Mouse (Mus musculus): ENCODE data around the gene Krtap1-3. TPM values are rescaled to one million over a fixed set of nuclear protein-coding genes. Genes with fewer than 3 reads are reported as not detected.

The Krtap1-3 gene
- not detected in 2 replicates for polyA plus RNA-seq (2014; fragmentation: Nextera tagmentation; extraction: Ambion mirVana)

DNA sequence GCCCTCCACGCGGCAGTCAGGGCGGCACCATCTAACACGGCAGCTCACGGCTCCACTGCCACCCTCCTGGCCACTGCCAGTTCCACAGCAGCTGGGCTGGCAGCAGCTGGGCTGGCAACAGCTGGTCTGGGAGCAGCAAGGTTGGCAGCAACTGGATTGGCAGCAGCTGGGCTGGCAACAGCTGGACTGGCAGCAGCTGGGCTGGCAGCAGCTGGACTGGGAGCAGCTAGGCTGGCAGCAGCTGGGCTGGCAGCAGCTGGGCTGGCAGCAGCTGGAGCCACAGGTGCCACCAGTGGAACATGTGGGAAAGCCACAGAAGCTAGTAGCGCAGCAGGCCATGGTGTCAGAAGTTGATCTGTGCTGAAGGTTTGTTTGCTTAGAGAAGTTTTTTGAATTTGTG lies at the start of gene Krtap1-3:
TSS of gene Krtap1-3 (minus strand) at position 359 of the 400 bp plus-strand sequence.
- WGBS: 88% methylated on average over 6 of the region's 6 CpGs
- H3K27ac ChIP-seq (replicated peaks; ENCODE audit: low read depth, low read length): no peak within 1 kb of the TSS

DNA sequence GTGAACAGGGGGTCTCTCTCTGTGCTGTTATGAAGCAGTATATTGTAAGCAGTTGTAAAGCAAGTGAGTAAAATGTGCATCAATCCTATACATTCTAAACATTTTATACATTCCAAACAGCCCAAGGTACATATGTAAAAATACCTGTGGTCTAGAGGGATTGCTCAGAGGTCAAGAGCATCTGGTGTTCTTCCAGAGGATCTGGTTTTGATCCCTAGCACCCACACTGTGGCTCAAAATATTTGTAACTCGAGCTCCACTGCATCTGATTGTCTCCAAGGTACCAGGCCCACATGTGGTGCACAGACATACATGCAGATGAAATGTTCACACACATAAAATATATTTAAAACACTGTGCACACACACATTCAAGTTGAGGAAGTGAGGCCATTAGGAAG lies 49.8 kb upstream of the Krtap1-3 start:
- Histone ChIP-seq H3K4me1 (ENCODE audit: control insufficient read depth, insufficient read depth, low read length) (no peaks in the 10 kb centered on the region), H3K27me3 (ENCODE audit: control insufficient read depth, insufficient read depth, low read length) (no peaks in the 10 kb centered on the region), H3K36me3 (replicated peaks; ENCODE audit: control insufficient read depth, insufficient read depth, low read depth, low read length) (no peaks in the 10 kb centered on the region), H3K4me2 (ENCODE audit: low read depth, low read length) (no peak overlapping the region), H3K9me3 (replicated peaks; ENCODE audit: control insufficient read depth, low read length) (no peaks in the 10 kb centered on the region), H3K27ac (replicated peaks; ENCODE audit: low read depth, low read length) (no peak overlapping the region), H3K9ac (replicated peaks; ENCODE audit: low read length) (no peak overlapping the region), H3K4me3 (ENCODE audit: low read depth, low read length) (no peak overlapping the region)
- peak; percentile 32 for DNase-seq (ENCODE audit: low spot score)
- ATAC-seq (replicated peaks; ENCODE audit: insufficient number of reproducible peaks, low FRiP score, low TSS enrichment, low read depth): no peak
- 20% methylated on average over 1 of the region's 1 CpGs for WGBS

More for the DNA sequence above, at the start of gene Krtap1-3:
- Histone ChIP-seq H3K9me3 (replicated peaks; ENCODE audit: control insufficient read depth, low read length) (no peaks in the 10 kb centered on the region), H3K9ac (replicated peaks; ENCODE audit: low read length) (no peak within 1 kb of the TSS), H3K4me1 (ENCODE audit: control insufficient read depth, insufficient read depth, low read length) (no peaks in the 10 kb centered on the region), H3K36me3 (replicated peaks; ENCODE audit: control insufficient read depth, insufficient read depth, low read depth, low read length) (no peaks in the 10 kb centered on the region), H3K4me2 (ENCODE audit: low read depth, low read length) (no peak within 1 kb of the TSS), H3K4me3 (ENCODE audit: low read depth, low read length) (no peak within 1 kb of the TSS), H3K27me3 (ENCODE audit: control insufficient read depth, insufficient read depth, low read length) (no peaks in the 10 kb centered on the region)
- DNase-seq (ENCODE audit: low spot score) (no peak), ATAC-seq (replicated peaks; ENCODE audit: insufficient number of reproducible peaks, low FRiP score, low TSS enrichment, low read depth) (no peak)

DNA sequence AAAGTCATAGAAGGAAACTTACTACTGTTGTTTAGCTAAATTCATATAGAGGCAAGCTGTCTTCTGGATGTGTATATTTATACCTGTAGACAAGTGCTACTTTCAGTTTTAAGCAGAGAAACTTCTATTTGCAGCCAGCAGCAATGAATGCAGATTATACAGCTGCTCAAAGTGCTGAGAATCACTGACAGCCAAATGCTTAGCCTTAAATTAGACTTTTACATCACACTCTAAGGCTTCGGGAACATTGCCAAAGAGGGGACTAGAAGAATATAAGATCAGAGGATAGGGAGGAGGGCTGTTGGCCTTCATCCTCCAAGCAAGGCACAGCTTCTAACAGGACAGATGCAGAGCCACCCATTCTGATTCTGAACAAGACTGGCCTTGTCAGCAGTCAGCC lies 45.9 kb upstream of the Krtap1-3 start:
- Histone ChIP-seq H3K4me2 (ENCODE audit: low read depth, low read length) (no peak overlapping the region), H3K4me3 (ENCODE audit: low read depth, low read length) (no peak overlapping the region), H3K9ac (replicated peaks; ENCODE audit: low read length) (no peak overlapping the region), H3K36me3 (replicated peaks; ENCODE audit: control insufficient read depth, insufficient read depth, low read depth, low read length) (no peaks in the 10 kb centered on the region), H3K9me3 (replicated peaks; ENCODE audit: control insufficient read depth, low read length) (no peaks in the 10 kb centered on the region), H3K27me3 (ENCODE audit: control insufficient read depth, insufficient read depth, low read length) (no peaks in the 10 kb centered on the region), H3K27ac (replicated peaks; ENCODE audit: low read depth, low read length) (no peak overlapping the region), H3K4me1 (ENCODE audit: control insufficient read depth, insufficient read depth, low read length) (no peaks in the 10 kb centered on the region)
- 80% methylated on average over 1 of the region's 1 CpGs for WGBS
- ATAC-seq (replicated peaks; ENCODE audit: insufficient number of reproducible peaks, low FRiP score, low TSS enrichment, low read depth): no peak
- DNase-seq (ENCODE audit: low spot score): no peak

DNA sequence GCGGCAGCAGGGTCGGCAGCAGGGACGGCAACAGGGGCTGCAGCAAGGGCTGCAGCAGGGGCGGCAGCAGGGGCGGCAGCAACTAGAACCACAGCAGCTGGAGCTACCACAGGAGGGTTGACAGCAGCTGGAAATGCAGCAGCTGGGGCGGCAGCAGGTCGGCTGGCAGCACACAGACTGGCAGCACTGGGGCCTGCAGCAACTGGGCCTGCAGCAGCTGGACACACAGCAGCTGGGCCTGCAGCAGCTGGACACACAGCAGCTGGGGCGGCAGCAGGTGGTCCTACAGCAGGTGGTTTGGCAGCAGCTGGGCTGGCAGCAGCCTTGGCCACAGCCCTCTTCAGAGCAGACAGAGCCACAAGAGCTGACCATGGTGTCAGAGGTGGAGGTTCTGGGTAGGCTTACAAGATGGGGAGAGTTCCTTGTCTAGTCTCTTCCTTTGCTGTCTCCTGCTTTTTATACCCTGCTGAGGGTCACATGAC lies 43.6 kb upstream of the Krtap1-3 start, which contains the start of gene Krtap4-2:
TSS of gene Krtap4-2 (minus strand) at position 432 of the 482 bp plus-strand sequence.
- no peaks in the 10 kb centered on the region for H3K36me3 ChIP-seq (replicated peaks; ENCODE audit: control insufficient read depth, insufficient read depth, low read depth, low read length)
- WGBS: 38% methylated on average over 8 of the region's 8 CpGs
- DNase-seq (ENCODE audit: low spot score): no peak
- no peak for ATAC-seq (replicated peaks; ENCODE audit: insufficient number of reproducible peaks, low FRiP score, low TSS enrichment, low read depth)
- H3K27ac ChIP-seq (replicated peaks; ENCODE audit: low read depth, low read length): no peak within 1 kb of the TSS
- no peaks in the 10 kb centered on the region for H3K9me3 ChIP-seq (replicated peaks; ENCODE audit: control insufficient read depth, low read length)
- H3K4me3 ChIP-seq (ENCODE audit: low read depth, low read length): no peak within 1 kb of the TSS
- no peaks in the 10 kb centered on the region for H3K27me3 ChIP-seq (ENCODE audit: control insufficient read depth, insufficient read depth, low read length)
- H3K4me1 ChIP-seq (ENCODE audit: control insufficient read depth, insufficient read depth, low read length): no peaks in the 10 kb centered on the region
- H3K9ac ChIP-seq (replicated peaks; ENCODE audit: low read length): no peak within 1 kb of the TSS
- no peak within 1 kb of the TSS for H3K4me2 ChIP-seq (ENCODE audit: low read depth, low read length)

DNA sequence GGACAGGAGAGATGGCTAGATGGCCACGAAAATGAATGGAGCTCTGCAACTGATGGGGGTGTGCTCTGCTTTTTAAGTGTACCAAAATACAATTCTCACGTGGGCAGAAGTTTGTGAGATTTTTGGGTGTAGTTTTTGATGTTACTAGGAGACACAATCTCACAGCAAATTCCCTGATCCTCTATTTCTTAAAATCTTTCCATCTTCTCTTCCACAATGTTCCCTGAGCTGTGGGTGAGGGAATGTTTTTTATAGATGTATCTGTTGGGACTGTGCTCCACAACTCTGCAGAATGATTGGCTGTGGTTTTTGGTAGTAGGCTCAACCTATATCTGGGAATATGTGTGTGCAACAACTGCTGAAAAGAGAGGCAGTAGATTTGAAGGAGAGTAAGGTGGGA lies 42.2 kb upstream of the Krtap1-3 start:
- DNase-seq (ENCODE audit: low spot score) (no peak), ATAC-seq (replicated peaks; ENCODE audit: insufficient number of reproducible peaks, low FRiP score, low TSS enrichment, low read depth) (no peak)
- 60% methylated on average over 2 of the region's 2 CpGs for WGBS
- H3K4me3 ChIP-seq (ENCODE audit: low read depth, low read length): no peak overlapping the region
- no peaks in the 10 kb centered on the region for H3K9me3 ChIP-seq (replicated peaks; ENCODE audit: control insufficient read depth, low read length)
- no peak overlapping the region for H3K4me2 ChIP-seq (ENCODE audit: low read depth, low read length)
- no peak overlapping the region for H3K27ac ChIP-seq (replicated peaks; ENCODE audit: low read depth, low read length)
- H3K9ac ChIP-seq (replicated peaks; ENCODE audit: low read length): no peak overlapping the region
- no peaks in the 10 kb centered on the region for H3K27me3 ChIP-seq (ENCODE audit: control insufficient read depth, insufficient read depth, low read length)
- H3K4me1 ChIP-seq (ENCODE audit: control insufficient read depth, insufficient read depth, low read length): no peaks in the 10 kb centered on the region
- H3K36me3 ChIP-seq (replicated peaks; ENCODE audit: control insufficient read depth, insufficient read depth, low read depth, low read length): no peaks in the 10 kb centered on the region

DNA sequence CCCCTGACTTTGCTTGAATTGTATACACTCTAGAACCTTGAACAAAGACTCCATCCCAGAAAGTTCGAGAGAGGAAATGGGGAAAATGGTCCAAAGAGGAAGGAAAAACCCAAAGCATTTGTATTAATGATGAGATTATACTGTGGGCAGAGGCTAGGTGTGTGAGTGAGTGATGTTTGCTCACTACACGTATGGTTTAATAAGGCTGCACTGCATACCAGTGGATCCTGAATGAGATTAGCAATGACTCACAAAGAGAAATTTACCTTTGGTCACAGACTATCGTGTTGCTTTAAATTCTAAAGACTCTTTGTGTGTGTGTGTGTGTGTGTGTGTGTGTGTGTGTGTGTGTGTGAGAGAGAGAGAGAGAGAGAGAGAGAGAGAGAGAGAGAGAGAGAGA lies 39.8 kb upstream of the Krtap1-3 start:
- H3K9me3 ChIP-seq (replicated peaks; ENCODE audit: control insufficient read depth, low read length): no peaks in the 10 kb centered on the region
- no peak overlapping the region for H3K4me2 ChIP-seq (ENCODE audit: low read depth, low read length)
- no peak overlapping the region for H3K9ac ChIP-seq (replicated peaks; ENCODE audit: low read length)
- WGBS: 88% methylated on average over 3 of the region's 3 CpGs
- H3K27me3 ChIP-seq (ENCODE audit: control insufficient read depth, insufficient read depth, low read length): no peaks in the 10 kb centered on the region
- no peaks in the 10 kb centered on the region for H3K36me3 ChIP-seq (replicated peaks; ENCODE audit: control insufficient read depth, insufficient read depth, low read depth, low read length)
- no peak for DNase-seq (ENCODE audit: low spot score)
- H3K27ac ChIP-seq (replicated peaks; ENCODE audit: low read depth, low read length): no peak overlapping the region
- no peaks in the 10 kb centered on the region for H3K4me1 ChIP-seq (ENCODE audit: control insufficient read depth, insufficient read depth, low read length)
- H3K4me3 ChIP-seq (ENCODE audit: low read depth, low read length): no peak overlapping the region
- ATAC-seq (replicated peaks; ENCODE audit: insufficient number of reproducible peaks, low FRiP score, low TSS enrichment, low read depth): no peak

DNA sequence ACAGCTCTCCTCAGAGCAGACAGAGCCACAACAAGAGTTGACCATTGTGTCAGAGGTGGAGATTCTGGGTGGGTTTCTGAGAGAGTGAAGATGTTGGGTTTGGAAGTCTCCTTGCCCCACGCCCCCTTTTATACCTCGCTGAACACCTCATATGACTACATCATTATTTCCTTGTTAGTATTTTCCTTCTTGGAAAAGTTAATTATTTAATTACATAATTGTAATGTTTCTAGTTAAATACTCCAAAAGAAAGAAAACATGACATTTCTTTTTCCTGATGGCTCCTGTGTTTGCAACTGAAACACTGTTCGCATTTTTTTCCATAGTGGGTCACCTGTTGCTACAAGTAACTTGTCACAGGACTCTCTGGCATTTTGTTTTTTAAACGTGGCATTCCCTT lies 37.0 kb upstream of the Krtap1-3 start, which contains the start of gene Krtap4-1:
TSS of gene Krtap4-1 (minus strand) at position 101 of the 400 bp plus-strand sequence.
- no peak for ATAC-seq (replicated peaks; ENCODE audit: insufficient number of reproducible peaks, low FRiP score, low TSS enrichment, low read depth)
- Histone ChIP-seq H3K4me2 (ENCODE audit: low read depth, low read length) (no peak within 1 kb of the TSS), H3K4me3 (ENCODE audit: low read depth, low read length) (no peak within 1 kb of the TSS), H3K27me3 (ENCODE audit: control insufficient read depth, insufficient read depth, low read length) (no peaks in the 10 kb centered on the region), H3K9me3 (replicated peaks; ENCODE audit: control insufficient read depth, low read length) (no peaks in the 10 kb centered on the region), H3K27ac (replicated peaks; ENCODE audit: low read depth, low read length) (no peak within 1 kb of the TSS), H3K36me3 (replicated peaks; ENCODE audit: control insufficient read depth, insufficient read depth, low read depth, low read length) (no peaks in the 10 kb centered on the region), H3K4me1 (ENCODE audit: control insufficient read depth, insufficient read depth, low read length) (no peaks in the 10 kb centered on the region), H3K9ac (replicated peaks; ENCODE audit: low read length) (no peak within 1 kb of the TSS)
- DNase-seq (ENCODE audit: low spot score): no peak
- WGBS: 78% methylated on average over 4 of the region's 4 CpGs

DNA sequence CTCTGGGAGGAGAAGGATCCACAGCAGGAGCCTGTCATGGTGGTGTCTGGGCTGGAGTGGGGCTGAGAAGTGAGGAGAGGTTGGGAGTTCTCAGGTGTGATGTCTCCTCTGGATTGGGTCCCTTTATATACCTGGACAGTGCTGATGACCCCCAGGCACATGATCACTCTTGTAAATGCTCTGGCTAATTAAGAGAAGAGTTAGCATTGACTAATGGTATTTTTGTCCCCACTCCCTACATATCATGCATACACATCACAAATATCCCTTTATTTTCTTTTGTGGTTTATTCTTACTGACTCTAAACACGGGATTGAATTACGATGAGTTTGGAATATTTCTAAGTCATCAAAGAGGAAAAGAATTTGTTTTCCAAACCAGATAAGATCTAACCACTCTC lies 29.2 kb upstream of the Krtap1-3 start, which contains the start of gene Gm11562:
TSS of gene Gm11562 (minus strand) at position 101 of the 400 bp plus-strand sequence.
- Histone ChIP-seq H3K36me3 (replicated peaks; ENCODE audit: control insufficient read depth, insufficient read depth, low read depth, low read length) (no peaks in the 10 kb centered on the region), H3K4me2 (ENCODE audit: low read depth, low read length) (no peak within 1 kb of the TSS), H3K9me3 (replicated peaks; ENCODE audit: control insufficient read depth, low read length) (no peaks in the 10 kb centered on the region), H3K27ac (replicated peaks; ENCODE audit: low read depth, low read length) (no peak within 1 kb of the TSS), H3K27me3 (ENCODE audit: control insufficient read depth, insufficient read depth, low read length) (no peaks in the 10 kb centered on the region), H3K4me3 (ENCODE audit: low read depth, low read length) (no peak within 1 kb of the TSS), H3K4me1 (ENCODE audit: control insufficient read depth, insufficient read depth, low read length) (no peaks in the 10 kb centered on the region), H3K9ac (replicated peaks; ENCODE audit: low read length) (no peak within 1 kb of the TSS)
- 83% methylated on average over 2 of the region's 2 CpGs for WGBS
- DNase-seq (ENCODE audit: low spot score): no peak
- ATAC-seq (replicated peaks; ENCODE audit: insufficient number of reproducible peaks, low FRiP score, low TSS enrichment, low read depth): no peak

Data from embryonic facial prominence, embryonic 11.5 days (tissue).